Mouse (Mus musculus) spleen, adult 2 months (tissue): Measurements from ENCODE around the gene Lmx1a.

Experiments
- CTCF ChIP-seq: fragments of 200-500 bp; IDR thresholded peaks from 2 replicates; pipeline ENCODE4 v1.5.1; 2011; ENCODE audit warnings: mild to moderate bottlenecking, inconsistent platforms; ENCODE audit not compliant: insufficient read depth, insufficient read length, insufficient replicate concordance; ENCODE audit errors: extremely low read depth
- POLR2A ChIP-seq: fragments of 200-500 bp; IDR thresholded peaks from 2 replicates; pipeline ENCODE4 v1.6.1; 2011; ENCODE audit warnings: low read depth, low read length, inconsistent platforms

DNA sequence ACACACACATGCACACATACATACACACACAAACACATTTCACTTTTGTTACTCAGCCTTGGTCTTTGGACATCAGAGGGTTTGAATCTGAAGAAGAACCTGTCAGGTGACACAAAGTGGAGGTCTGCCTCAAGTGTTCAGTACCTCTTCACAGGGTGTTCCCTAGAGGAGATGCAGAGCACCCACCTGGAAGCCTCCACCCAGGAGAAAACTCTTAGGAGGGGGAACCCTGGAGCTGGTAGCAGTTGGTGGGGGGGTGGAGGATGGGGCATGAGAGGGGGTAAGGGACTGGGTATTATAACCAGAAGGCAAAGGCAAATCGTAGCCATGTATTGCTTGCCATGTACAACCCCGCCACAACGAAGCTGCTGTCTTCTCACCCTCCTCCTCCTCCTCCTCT lies 30.0 kb upstream of the Lmx1a start:
- TF ChIP-seq CTCF (no peak), POLR2A (no peak)
